Mouse (Mus musculus) hindbrain, embryonic 16.5 days (tissue): ENCODE measurements around the gene Mybbp1a. TPM values are rescaled to one million over a fixed set of nuclear protein-coding genes. Genes with fewer than 3 reads are reported as not detected.

Source experiments
- ATAC-seq: fragments of 200-750 bp; cut with Nextera tagmentation; 2 replicates; pipeline ENCODE4 v1.8.0; 2017; ENCODE audit warnings: moderate TSS enrichment, moderate library complexity
- H3K27ac ChIP-seq: fragments of 300-500 bp; sonication (generic); 2 replicates; pipeline ENCODE4 v1.5.1; 2014; ENCODE audit warnings: low read depth, mild to moderate bottlenecking, control low read depth, low read length, moderate library complexity
- H3K27me3 ChIP-seq: fragments of 300-500 bp; sonication (generic); replicated peaks from 2 replicates; pipeline ENCODE4 v1.6.1; 2014; ENCODE audit warnings: low read length; ENCODE audit not compliant: control insufficient read depth, insufficient read depth
- H3K36me3 ChIP-seq: fragments of 300-500 bp; sonication (generic); 2 replicates; pipeline ENCODE4 v1.6.1; 2014; ENCODE audit warnings: mild to moderate bottlenecking, low read length, moderate library complexity, mixed read lengths; ENCODE audit not compliant: control insufficient read depth, insufficient read depth
- H3K4me1 ChIP-seq: fragments of 300-500 bp; sonication (generic); 2 replicates; pipeline ENCODE4 v1.6.1; 2014; ENCODE audit warnings: low read depth, low read length; ENCODE audit not compliant: control insufficient read depth, insufficient read depth
- H3K4me2 ChIP-seq: fragments of 300-500 bp; sonication (generic); 2 replicates; pipeline ENCODE4 v1.6.1; 2014; ENCODE audit warnings: mild to moderate bottlenecking, low read length, control low read depth, moderate library complexity
- H3K4me3 ChIP-seq: fragments of 300-500 bp; sonication (generic); 2 replicates; pipeline ENCODE4 v1.5.1; 2014; ENCODE audit warnings: mild to moderate bottlenecking, low read length, control low read depth, moderate library complexity
- H3K9ac ChIP-seq: fragments of 300-500 bp; sonication (generic); 2 replicates; pipeline ENCODE4 v1.6.1; 2014; ENCODE audit warnings: low read depth, mild to moderate bottlenecking, control low read depth, low read length, moderate library complexity
- H3K9me3 ChIP-seq: fragments of 300-500 bp; sonication (generic); 2 replicates; pipeline ENCODE4 v1.6.1; 2014; ENCODE audit warnings: mild to moderate bottlenecking, low read length, moderate library complexity; ENCODE audit not compliant: control insufficient read depth
- WGBS: fragments of 180-500 bp; shearing (Covaris S2); extraction: QIAGEN DNeasy Blood & Tissue Kit; methylation state at CpG from one replicate; pipeline ENCODE4 v1.1.7; 2014; 5-methylcytosine and 5-hydroxymethylcytosine counted together
- polyA plus RNA-seq: library from polyadenylated mRNA; unstranded; fragments of >200 nt; fragmentation: Nextera tagmentation; extraction: Ambion mirVana; gene quantifications from 2 replicates; pipeline ENCODE4 v1.2.1, GENCODE M21; 2015

The Mybbp1a gene
- polyA plus RNA-seq, 1 experiment from 2014 or later, result 54.2 TPM

GRCm38 (mm10) chr11:72487739-72488138 lies 46.6 kb downstream of the Mybbp1a start:
- no peaks in the 10 kb centered on the region for H3K36me3 ChIP-seq
- H3K4me1 ChIP-seq, result peaks cover 40% of the 10 kb centered on the region
- H3K9me3 ChIP-seq, result no peaks in the 10 kb centered on the region
- H3K27me3 ChIP-seq, result no peaks in the 10 kb centered on the region
- 81% methylated on average over 2 of the region's 2 CpGs for WGBS
- H3K9ac ChIP-seq, result peak overlapping the region; percentile 89
- peak overlapping the region; percentile 79 for H3K4me3 ChIP-seq
- no peak overlapping the region; the same call in 1 of the 2 replicates for H3K27ac ChIP-seq
- ATAC-seq, result no peak
- H3K4me2 ChIP-seq, result peak overlapping the region; percentile 84

- under 1% methylated on average over 38 of the region's 38 CpGs for WGBS
- H3K4me1 ChIP-seq, result peaks cover 40% of the 10 kb centered on the region
These were observed 47.7 kb downstream of the Mybbp1a start for GRCm38 (mm10) chr11:72488753-72489271.

GRCm38 (mm10) chr11:72489397-72489796 lies 48.2 kb downstream of the Mybbp1a start:
- H3K27ac ChIP-seq, result peak overlapping the region; percentile 88
- ATAC-seq, result peak; percentile 2; the same call in 1 of the 2 replicates
- WGBS, result 4% methylated on average over 8 of the region's 42 CpGs
- no peaks in the 10 kb centered on the region for H3K27me3 ChIP-seq
- peaks cover 39% of the 10 kb centered on the region for H3K4me1 ChIP-seq
- H3K9ac ChIP-seq, result peak overlapping the region; percentile 89
- peak overlapping the region; percentile 79 for H3K4me3 ChIP-seq
- H3K4me2 ChIP-seq, result peak overlapping the region; percentile 84
- H3K9me3 ChIP-seq, result no peaks in the 10 kb centered on the region
- no peaks in the 10 kb centered on the region for H3K36me3 ChIP-seq

More at GRCm38 (mm10) chr11:72488753-72489271, 47.7 kb downstream of the Mybbp1a start:
- peak overlapping the region; percentile 89 for H3K9ac ChIP-seq
- H3K4me2 ChIP-seq, result peak overlapping the region; percentile 84
- H3K9me3 ChIP-seq, result no peaks in the 10 kb centered on the region
- H3K36me3 ChIP-seq, result no peaks in the 10 kb centered on the region
- peak overlapping the region; percentile 79 for H3K4me3 ChIP-seq
- H3K27me3 ChIP-seq, result no peaks in the 10 kb centered on the region
- peak overlapping the region; percentile 88 for H3K27ac ChIP-seq
- ATAC-seq, result peak; percentile 72

- peak within 1 kb of the TSS; percentile 84 for H3K4me2 ChIP-seq
- ATAC-seq, result peak; percentile 93
- no peaks in the 10 kb centered on the region for H3K9me3 ChIP-seq
- peak within 1 kb of the TSS; percentile 88 for H3K27ac ChIP-seq
- WGBS, result 0% methylated on average over 30 of the region's 42 CpGs
- no peaks in the 10 kb centered on the region for H3K27me3 ChIP-seq
- H3K4me3 ChIP-seq, result peak within 1 kb of the TSS; percentile 79
- peaks cover 34% of the 10 kb centered on the region for H3K4me1 ChIP-seq
- H3K36me3 ChIP-seq, result no peaks in the 10 kb centered on the region
- H3K9ac ChIP-seq, result peak within 1 kb of the TSS; percentile 89
These were observed 48.7 kb downstream of the Mybbp1a start, which contains the start of gene Spns2 for GRCm38 (mm10) chr11:72489881-72490301. Spns2 (minus strand) TSS chr11:72489904.

- H3K4me2 ChIP-seq, result no peak overlapping the region
- H3K27me3 ChIP-seq, result no peaks in the 10 kb centered on the region
- no peaks in the 10 kb centered on the region for H3K9me3 ChIP-seq
- H3K4me1 ChIP-seq, result peaks cover 22% of the 10 kb centered on the region
- no peaks in the 10 kb centered on the region for H3K36me3 ChIP-seq
- no peak overlapping the region for H3K27ac ChIP-seq
- no peak for ATAC-seq
- H3K4me3 ChIP-seq, result no peak overlapping the region
- 59% methylated on average over 15 of the region's 15 CpGs for WGBS
- H3K9ac ChIP-seq, result no peak overlapping the region
These were observed 50.2 kb downstream of the Mybbp1a start for GRCm38 (mm10) chr11:72491130-72491960.

- Histone ChIP-seq H3K9ac (no peak overlapping the region), H3K9me3 (no peaks in the 10 kb centered on the region), H3K27me3 (no peaks in the 10 kb centered on the region), H3K4me3 (no peak overlapping the region), H3K4me2 (no peak overlapping the region), H3K27ac (no peak overlapping the region), H3K4me1 (peaks cover 8% of the 10 kb centered on the region; the same call in 1 of the 2 replicates), H3K36me3 (no peaks in the 10 kb centered on the region)
- 56% methylated on average over 8 of the region's 8 CpGs for WGBS
- no peak for ATAC-seq
These were observed 53.2 kb downstream of the Mybbp1a start for GRCm38 (mm10) chr11:72494046-72494988.

- H3K4me1 ChIP-seq, result 0 out of 2 replicates have a peak, but pooled peaks cover 2% of the 10 kb centered on the region
- no peak overlapping the region for H3K27ac ChIP-seq
- H3K27me3 ChIP-seq, result no peaks in the 10 kb centered on the region
- WGBS, result 80% methylated on average over 3 of the region's 3 CpGs
- H3K4me3 ChIP-seq, result no peak overlapping the region
- no peak overlapping the region for H3K4me2 ChIP-seq
- no peak for ATAC-seq
- H3K9ac ChIP-seq, result no peak overlapping the region
- H3K9me3 ChIP-seq, result no peaks in the 10 kb centered on the region
- no peaks in the 10 kb centered on the region for H3K36me3 ChIP-seq
These were observed 54.9 kb downstream of the Mybbp1a start for GRCm38 (mm10) chr11:72496066-72496465.

- 75% methylated on average over 1 of the region's 1 CpGs for WGBS
- Histone ChIP-seq H3K36me3 (no peaks in the 10 kb centered on the region), H3K9ac (no peak overlapping the region), H3K27me3 (no peaks in the 10 kb centered on the region), H3K4me2 (no peak overlapping the region), H3K4me1 (peaks cover 7% of the 10 kb centered on the region), H3K27ac (no peak overlapping the region), H3K9me3 (no peaks in the 10 kb centered on the region), H3K4me3 (no peak overlapping the region)
- ATAC-seq, result no peak
These were observed 55.6 kb downstream of the Mybbp1a start for GRCm38 (mm10) chr11:72496775-72497174.
